Mouse (Mus musculus) heart, adult 2 months (tissue): Measurements from ENCODE around the gene Proser1. TPM values are rescaled to one million over a fixed set of nuclear protein-coding genes. Genes with fewer than 3 reads are reported as not detected.

Experiments
- DNase-seq, 2 experiments: peaks; one replicate each; pipeline ENCODE4 v3.0.0; 2021
- H3K27ac ChIP-seq: fragments of 200-600 bp; 2 replicates; pipeline ENCODE4 v1.8.1; 2022
- H3K27me3 ChIP-seq: fragments of 200-500 bp; 2 replicates; pipeline ENCODE4 v1.6.1; 2012; ENCODE audit warnings: mild to moderate bottlenecking, low read length, inconsistent platforms, mixed read lengths; ENCODE audit not compliant: control insufficient read depth, insufficient read depth
- H3K36me3 ChIP-seq: fragments of 200-500 bp; 2 replicates; pipeline ENCODE4 v1.6.1; 2012; ENCODE audit warnings: low read length, inconsistent platforms; ENCODE audit not compliant: control insufficient read depth, insufficient read depth
- H3K4me1 ChIP-seq: fragments of 200-500 bp; 2 replicates; pipeline ENCODE4 v1.6.1; 2011; ENCODE audit warnings: low read length; ENCODE audit not compliant: control insufficient read depth, insufficient read depth
- H3K4me3 ChIP-seq: fragments of 200-600 bp; 2 replicates; pipeline ENCODE4 v1.8.1; 2022
- H3K79me2 ChIP-seq: fragments of 200-500 bp; replicated peaks from 2 replicates; pipeline ENCODE4 v1.6.1; 2012; ENCODE audit warnings: mild to moderate bottlenecking, inconsistent platforms, low read length, moderate library complexity, mixed read lengths; ENCODE audit not compliant: control insufficient read depth, insufficient read depth
- H3K9ac ChIP-seq: fragments of 200-500 bp; 2 replicates; pipeline ENCODE4 v1.6.1; 2012; ENCODE audit warnings: low read depth, mild to moderate bottlenecking, control low read depth, inconsistent platforms, low read length, mixed read lengths
- CTCF ChIP-seq: fragments of 200-600 bp; IDR thresholded peaks from 2 replicates; pipeline ENCODE4 v1.8.1; 2022; ENCODE audit warnings: antibody characterized with exemption, mild to moderate bottlenecking, moderate library complexity
- EP300 ChIP-seq: fragments of 200-500 bp; IDR thresholded peaks from 2 replicates; pipeline ENCODE4 v1.6.1; 2011; ENCODE audit warnings: low read depth, low read length, control low read depth; ENCODE audit not compliant: insufficient read depth
- POLR2A ChIP-seq: fragments of 200-500 bp; IDR thresholded peaks from 2 replicates; pipeline ENCODE4 v1.6.1; 2011; ENCODE audit warnings: mild to moderate bottlenecking, low read depth, low read length, control low read depth; ENCODE audit not compliant: insufficient read depth
- WGBS: fragments of 180-500 bp; shearing (Covaris S2); methylation state at CpG from one replicate; pipeline ENCODE4 v1.1.7; 2018; 5-methylcytosine and 5-hydroxymethylcytosine counted together
- intact Hi-C: fragments of 180-260 bp; cut with DNase I; formaldehyde crosslinking; loops from one replicate; pipeline ENCODE4 v1.15.1; 2025
- polyA plus RNA-seq: library from polyadenylated mRNA; depleted of rRNA; stranded (reverse); fragments of >200 nt; gene quantifications from 2 replicates; pipeline ENCODE4 v1.2.3, GENCODE M21; 2012; rRNA removed
- total RNA-seq, 2 experiments: library from RNA; stranded (reverse); gene quantifications; 2 replicates each; pipeline ENCODE4 v1.2.3; 2021

Proser1 gene
- total and polyA plus RNA-seq, 3 experiments = 7.2 to 14.4 (median 7.9) TPM

DNA sequence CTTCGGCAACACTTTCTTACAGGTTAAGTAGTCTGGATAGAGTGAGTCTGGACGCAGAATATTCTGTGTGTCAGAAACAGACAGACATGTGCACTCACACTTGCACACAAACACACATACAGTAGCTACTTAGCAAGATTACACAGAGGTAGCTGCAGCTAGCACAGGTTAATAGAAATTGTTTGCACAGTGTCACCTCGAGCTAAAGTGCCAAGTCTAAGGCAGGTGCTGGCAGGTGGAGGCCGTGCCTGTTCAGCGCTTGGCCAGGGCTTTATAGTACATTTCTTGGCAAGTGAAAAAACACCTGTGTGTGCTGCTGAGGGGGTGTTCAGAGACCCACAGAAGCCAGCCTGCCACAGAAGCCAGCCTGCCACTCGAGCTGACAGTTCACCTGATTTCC, 66.8 kb downstream of the Proser1 start:
- H3K27me3 ChIP-seq = no peaks in the 10 kb centered on the region
- H3K4me1 ChIP-seq = no peaks in the 10 kb centered on the region
- no peaks in the 10 kb centered on the region for H3K36me3 ChIP-seq
- intact Hi-C loops = no loop called here
- 78% methylated on average over 6 of the region's 6 CpGs for whole genome bisulfite sequencing
- no peaks in the 10 kb centered on the region for H3K79me2 ChIP-seq
- TF ChIP-seq POLR2A (no peak), EP300 (no peak), CTCF (no peak)
- H3K9ac ChIP-seq = no peak overlapping the region
- no peak overlapping the region for H3K4me3 ChIP-seq
- no peak for DNase-seq
- H3K27ac ChIP-seq = no peak overlapping the region

Other genes starting within 250 kb of the Proser1 start
- gene Nhlrc3, start 334 bp upstream of the Proser1 start, total RNA-seq = 1 to 10 TPM; 5.0 to 5.2 TPM
- gene Nhlrc3, start 334 bp upstream of the Proser1 start, polyA plus RNA-seq = 3.8 and 6.3 TPM in 2 replicates
- gene Stoml3, start 25.0 kb downstream of the Proser1 start, total RNA-seq = not detected
- not detected in 2 replicates for gene Stoml3, start 25.0 kb downstream of the Proser1 start, polyA plus RNA-seq
- gene Frem2, start 193.7 kb downstream of the Proser1 start, total RNA-seq = 1 to 10 TPM; 3.5 to 6.7 TPM
- gene Frem2, start 193.7 kb downstream of the Proser1 start, polyA plus RNA-seq = 5.3 and 6.2 TPM in 2 replicates